Mouse (Mus musculus) small intestine, adult 2 months (tissue): ENCODE data around the gene Tmem189.

Experiments used
- CTCF ChIP-seq: fragments of 200-500 bp; IDR thresholded peaks from 2 replicates; pipeline ENCODE4 v1.5.1; 2012; ENCODE audit warnings: low read depth, mild to moderate bottlenecking, control low read depth, inconsistent platforms, low read length, moderate library complexity, mixed read lengths; ENCODE audit not compliant: insufficient replicate concordance, insufficient read length; ENCODE audit errors: extremely low read depth
- POLR2A ChIP-seq: fragments of 200-500 bp; IDR thresholded peaks from 2 replicates; pipeline ENCODE4 v1.6.1; 2012; ENCODE audit warnings: low read depth, mild to moderate bottlenecking, control low read depth, inconsistent platforms, low read length, moderate library complexity

DNA sequence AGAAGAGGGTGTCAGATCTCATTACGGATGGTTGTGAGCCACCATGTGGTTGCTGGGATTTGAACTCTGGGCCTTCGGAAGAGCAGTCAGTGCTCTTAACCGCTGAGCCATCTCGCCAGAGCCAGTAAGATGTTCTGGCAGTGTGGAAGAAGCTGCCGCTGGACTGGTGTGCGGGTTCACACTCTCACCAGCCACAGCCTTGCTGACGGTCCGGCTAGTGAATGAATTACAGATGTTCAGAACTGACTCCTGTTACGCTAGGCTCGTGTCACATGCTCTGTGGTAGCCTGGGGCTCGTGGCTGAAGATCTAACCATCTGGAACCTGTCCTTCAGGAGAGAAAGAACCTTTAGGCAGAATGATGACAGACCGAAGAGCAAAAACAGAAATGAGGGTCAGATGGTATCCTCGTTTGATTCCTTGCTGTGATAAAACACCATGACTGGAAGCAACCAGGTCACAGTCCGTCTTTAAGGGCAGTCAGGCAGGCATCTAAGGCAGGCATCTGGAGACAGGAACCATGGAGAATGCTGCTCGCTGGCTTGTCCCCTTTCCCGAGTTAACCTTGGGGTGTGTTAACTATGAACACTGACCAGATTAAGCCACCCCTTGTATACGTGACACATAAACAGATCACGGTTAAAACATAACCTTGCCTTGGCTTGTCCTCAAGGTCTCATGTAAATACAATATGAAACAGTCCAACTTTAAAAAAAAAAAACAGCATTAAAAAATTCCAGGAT lies 23.5 kb downstream of the Tmem189 start:
- TF ChIP-seq CTCF (no peak), POLR2A (no peak)
